Mouse (Mus musculus) testis, adult 2 months (tissue): Measurements from ENCODE around the gene Sost. TPM values are rescaled to one million over a fixed set of nuclear protein-coding genes. Genes with fewer than 3 reads are reported as not detected.

ENCODE experiments used
- H3K27ac ChIP-seq: fragments of 200-500 bp; 2 replicates; pipeline ENCODE4 v1.5.1; 2012; ENCODE audit warnings: low read depth, low read length; ENCODE audit not compliant: control insufficient read depth, insufficient read depth
- H3K27me3 ChIP-seq: fragments of 200-500 bp; 2 replicates; pipeline ENCODE4 v1.6.1; 2012; ENCODE audit warnings: mild to moderate bottlenecking, low read length, moderate library complexity; ENCODE audit not compliant: control insufficient read depth, insufficient read depth
- H3K36me3 ChIP-seq: fragments of 200-500 bp; 2 replicates; pipeline ENCODE4 v1.6.1; 2012; ENCODE audit warnings: mild to moderate bottlenecking, low read length; ENCODE audit not compliant: control insufficient read depth, insufficient read depth
- H3K4me1 ChIP-seq: fragments of 200-500 bp; 2 replicates; pipeline ENCODE4 v1.6.1; 2012; ENCODE audit warnings: low read length; ENCODE audit not compliant: control insufficient read depth, insufficient read depth
- H3K4me3 ChIP-seq: fragments of 200-500 bp; 2 replicates; pipeline ENCODE4 v1.5.1; 2012; ENCODE audit warnings: low read depth, mild to moderate bottlenecking, low read length, moderate library complexity, mixed read lengths; ENCODE audit not compliant: control insufficient read depth
- CTCF ChIP-seq: fragments of 200-500 bp; IDR thresholded peaks from 2 replicates; pipeline ENCODE4 v1.5.1; 2012; ENCODE audit warnings: low read depth, mild to moderate bottlenecking, inconsistent platforms, low read length, moderate library complexity; ENCODE audit not compliant: control insufficient read depth, insufficient read depth, insufficient replicate concordance
- POLR2A ChIP-seq: fragments of 200-500 bp; IDR thresholded peaks from 2 replicates; pipeline ENCODE4 v1.6.1; 2012; ENCODE audit warnings: low read depth, mild to moderate bottlenecking, inconsistent platforms, low read length, moderate library complexity; ENCODE audit not compliant: control insufficient read depth
- polyA plus RNA-seq: library from polyadenylated mRNA; depleted of rRNA; stranded (reverse); fragments of >200 nt; gene quantifications from 2 replicates; pipeline ENCODE4 v1.2.3, GENCODE M21; 2012; rRNA removed

Gene Sost
- 2.4 and 6.4 TPM in 2 replicates for polyA plus RNA-seq

DNA sequence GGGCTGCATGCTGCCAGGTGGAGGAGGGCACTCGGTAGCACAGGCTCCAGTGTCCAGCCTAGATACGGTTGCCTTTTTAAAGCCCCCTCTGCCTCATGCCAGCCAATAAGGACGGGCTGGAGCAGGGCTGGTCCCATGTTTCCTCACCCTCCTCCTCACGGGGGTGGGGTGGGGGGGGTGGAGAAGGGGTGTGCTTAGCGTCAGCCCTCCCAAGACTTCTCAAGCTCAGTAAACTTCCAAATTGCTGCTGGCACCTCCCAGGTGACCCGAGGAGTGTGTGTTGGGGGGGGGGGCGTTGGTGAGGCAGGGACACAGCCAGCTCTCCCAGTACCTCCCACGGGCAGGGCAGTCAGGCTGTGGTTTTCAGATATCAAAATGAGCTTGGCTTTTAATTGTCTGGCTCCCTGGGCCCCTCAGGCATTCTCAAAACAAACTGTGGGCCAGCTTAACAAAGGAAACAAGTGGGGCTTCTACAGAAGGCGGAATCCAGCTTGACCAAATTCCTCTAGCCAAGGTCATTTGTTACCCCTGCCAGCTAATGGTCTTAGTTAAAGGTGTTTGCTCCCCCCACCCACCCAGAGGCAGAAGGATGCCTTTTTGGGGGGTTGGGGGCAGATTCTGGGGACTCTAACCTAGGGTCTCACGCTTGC, at the start of gene Sost:
Gene Sost (minus strand): TSS at position 51 of the 650 bp plus-strand sequence.
- Histone ChIP-seq H3K4me1 (peaks cover 19% of the 10 kb centered on the region), H3K36me3 (no peaks in the 10 kb centered on the region), H3K27me3 (peaks cover 2% of the 10 kb centered on the region), H3K4me3 (no peak within 1 kb of the TSS), H3K27ac (no peak within 1 kb of the TSS)
- TF ChIP-seq POLR2A, result no peak
- no peak for TF ChIP-seq CTCF

GRCm38 (mm10) chr11:102016136-102016535, 49.3 kb upstream of the Sost start:
- TF ChIP-seq CTCF, result no peak
- TF ChIP-seq POLR2A, result no peak
- Histone ChIP-seq H3K27ac (no peak overlapping the region), H3K4me3 (no peak overlapping the region), H3K27me3 (no peaks in the 10 kb centered on the region), H3K36me3 (no peaks in the 10 kb centered on the region), H3K4me1 (no peaks in the 10 kb centered on the region)

DNA sequence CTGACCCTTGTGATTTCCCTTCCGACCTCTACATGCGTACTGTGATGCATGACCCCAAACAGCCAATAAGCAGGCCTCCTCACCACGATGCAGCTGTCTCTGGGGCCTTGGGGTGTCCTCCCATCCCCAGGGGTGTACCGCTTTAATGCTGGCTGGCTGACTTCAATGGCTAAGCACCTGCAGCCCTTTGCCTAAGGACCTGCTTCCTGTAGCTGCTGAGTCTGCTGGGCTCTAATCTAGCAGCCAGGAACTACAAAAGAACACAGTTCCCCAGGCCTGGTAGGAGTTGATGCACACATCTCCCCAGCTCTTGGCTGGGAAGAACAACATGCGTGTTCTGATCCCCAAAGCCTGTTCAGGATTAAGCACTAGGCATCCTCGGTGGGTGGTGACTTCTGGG, 48.7 kb upstream of the Sost start:
- Histone ChIP-seq H3K36me3 (no peaks in the 10 kb centered on the region), H3K4me1 (no peaks in the 10 kb centered on the region), H3K27me3 (no peaks in the 10 kb centered on the region), H3K27ac (no peak overlapping the region), H3K4me3 (no peak overlapping the region)
- no peak for TF ChIP-seq CTCF
- TF ChIP-seq POLR2A, result no peak

- TF ChIP-seq CTCF (no peak), POLR2A (no peak)
- Histone ChIP-seq H3K4me1 (no peaks in the 10 kb centered on the region), H3K27ac (no peak overlapping the region), H3K36me3 (no peaks in the 10 kb centered on the region), H3K4me3 (no peak overlapping the region), H3K27me3 (no peaks in the 10 kb centered on the region)
These were observed 46.4 kb upstream of the Sost start for GRCm38 (mm10) chr11:102013201-102013600.

DNA sequence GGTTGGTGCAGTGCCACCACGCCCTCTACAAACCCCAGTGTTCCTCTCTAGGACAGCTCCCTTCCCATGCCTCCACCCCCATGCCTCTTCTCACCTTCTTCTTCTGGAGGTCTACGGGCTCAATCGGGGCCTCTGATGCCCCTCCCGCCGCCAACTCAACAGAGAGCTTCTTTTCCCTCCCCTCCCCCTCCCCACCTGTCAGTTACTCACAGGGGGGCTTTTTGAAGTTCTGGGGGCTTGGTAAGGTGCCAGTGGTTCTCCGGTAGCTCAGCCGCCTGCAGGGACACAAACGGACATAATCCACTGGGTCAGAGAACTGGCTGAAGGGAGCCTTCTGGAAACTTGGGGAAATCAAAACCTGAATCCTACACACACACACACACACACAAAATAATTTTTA, 44.7 kb upstream of the Sost start:
- H3K27me3 ChIP-seq, result no peaks in the 10 kb centered on the region
- no peak overlapping the region for H3K27ac ChIP-seq
- no peaks in the 10 kb centered on the region for H3K4me1 ChIP-seq
- no peak for TF ChIP-seq CTCF
- H3K4me3 ChIP-seq, result no peak overlapping the region
- H3K36me3 ChIP-seq, result no peaks in the 10 kb centered on the region

DNA sequence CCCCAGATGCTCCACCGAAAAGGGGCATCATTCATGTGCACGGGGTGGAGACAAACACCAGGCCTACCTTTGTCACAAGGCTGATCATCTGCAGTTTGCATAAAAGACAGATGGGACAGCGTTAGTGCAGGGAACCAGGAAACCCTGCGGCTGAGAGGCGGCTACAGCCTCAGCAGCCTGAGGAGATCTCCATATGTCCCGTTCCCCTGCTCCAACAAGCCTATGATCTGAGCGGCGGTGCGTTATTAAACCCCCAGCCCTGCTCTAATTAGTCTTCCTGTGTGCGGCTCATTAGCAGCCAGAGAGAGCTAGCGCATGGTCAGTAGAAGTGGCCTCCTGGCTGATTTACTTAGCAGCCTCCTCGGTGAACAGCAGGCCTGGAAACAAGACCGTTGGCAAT, 43.3 kb upstream of the Sost start:
- Histone ChIP-seq H3K4me3 (no peak overlapping the region), H3K27me3 (no peaks in the 10 kb centered on the region), H3K4me1 (no peaks in the 10 kb centered on the region), H3K36me3 (no peaks in the 10 kb centered on the region), H3K27ac (no peak overlapping the region)
- no peak for TF ChIP-seq POLR2A
- no peak for TF ChIP-seq CTCF

DNA sequence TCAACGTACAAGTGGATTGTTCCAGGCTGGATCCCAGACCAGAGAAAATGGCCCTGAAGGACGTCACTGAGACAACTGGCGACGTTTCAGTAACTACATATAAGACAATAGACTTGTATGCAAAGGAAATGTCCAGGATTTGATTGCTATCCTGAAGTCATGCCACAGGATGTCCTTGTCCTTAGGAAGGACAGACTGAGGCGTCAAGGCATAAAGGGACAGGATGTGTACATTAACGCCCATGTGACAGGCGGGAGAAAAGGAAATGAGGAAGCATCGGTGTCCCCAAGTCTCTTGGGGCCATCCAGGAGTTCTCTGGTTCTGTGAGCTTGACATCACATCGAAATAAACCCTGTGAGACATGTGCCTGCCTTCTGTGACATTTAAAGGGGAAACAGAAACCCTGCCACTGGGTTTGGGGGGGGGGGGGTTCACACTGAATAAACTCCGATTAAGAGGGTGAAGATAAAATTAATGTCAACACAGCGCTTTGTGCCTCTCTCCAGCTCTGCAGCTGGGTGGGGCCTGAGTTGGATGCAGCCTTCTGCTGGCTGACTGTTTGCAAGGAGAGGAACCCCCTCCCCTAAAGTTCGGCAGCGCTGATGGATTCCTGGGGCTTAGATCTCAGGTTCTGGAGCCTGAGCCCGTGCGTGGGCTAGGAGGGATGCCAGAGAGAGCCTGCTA, 42.3 kb upstream of the Sost start:
- Histone ChIP-seq H3K36me3 (no peaks in the 10 kb centered on the region), H3K4me3 (no peak overlapping the region), H3K27ac (no peak overlapping the region), H3K27me3 (no peaks in the 10 kb centered on the region), H3K4me1 (no peaks in the 10 kb centered on the region)
- no peak for TF ChIP-seq POLR2A
- no peak for TF ChIP-seq CTCF
